Mouse (Mus musculus) adrenal gland, adult 2 months (tissue): ENCODE results near the gene Cdh22. TPM values are rescaled to one million over a fixed set of nuclear protein-coding genes. Genes with fewer than 3 reads are reported as not detected.

Experiments used
- DNase-seq: peaks from one replicate; pipeline ENCODE4 v3.0.0; 2021
- polyA plus RNA-seq: library from polyadenylated mRNA; depleted of rRNA; stranded (reverse); fragments of >200 nt; gene quantifications from 2 replicates; pipeline ENCODE4 v1.2.3, GENCODE M21; 2012; rRNA removed
- total RNA-seq, 2 experiments: library from RNA; stranded (reverse); gene quantifications; 2 replicates each; pipeline ENCODE4 v1.2.3; 2021

Cdh22 gene
- total and polyA plus RNA-seq, 3 experiments: 0.89 to 1.8 (median 1.5) TPM

DNA sequence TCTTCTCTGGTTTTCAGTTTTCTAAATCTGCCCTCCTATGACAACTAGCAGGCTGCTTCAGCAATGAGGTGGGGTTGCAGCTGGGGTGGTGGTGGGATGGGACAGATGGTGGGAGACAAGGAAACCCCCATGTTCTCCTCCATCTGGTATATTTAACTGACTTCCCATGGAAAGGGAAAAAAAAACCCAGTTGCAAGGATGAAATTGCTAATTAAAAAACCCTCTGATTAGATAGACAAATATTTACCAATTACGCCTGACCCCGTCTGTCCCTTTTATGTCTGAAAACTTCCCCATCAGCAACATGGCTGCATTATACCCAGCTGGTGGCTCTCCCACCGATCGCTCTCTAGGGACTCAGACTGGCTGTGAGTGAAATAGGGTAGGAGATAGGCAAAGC is 148.0 kb downstream of the Cdh22 start:
- no peak for DNase-seq

DNA sequence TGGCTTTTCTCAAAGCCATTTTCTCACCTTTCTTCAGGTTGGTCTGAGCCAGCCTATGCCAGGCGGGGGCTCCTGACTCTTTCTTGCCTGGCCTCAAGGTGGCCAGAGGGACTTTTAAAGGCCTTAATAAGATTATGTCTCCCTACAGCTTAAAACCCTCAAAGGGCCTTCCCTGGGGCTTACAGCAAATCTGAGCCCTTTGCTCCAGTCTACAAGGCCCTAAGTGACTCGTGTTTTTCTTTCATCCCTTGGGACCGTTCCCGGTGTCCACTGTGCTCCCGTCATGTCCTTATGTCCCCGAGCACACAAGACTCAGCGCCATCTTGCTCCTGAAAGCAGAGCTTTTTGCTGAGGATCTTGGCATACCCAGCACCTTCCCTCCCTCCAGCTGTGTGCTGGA is 153.4 kb downstream of the Cdh22 start:
- DNase-seq: no peak

- DNase-seq: peak; percentile 73
These were observed 154.0 kb downstream of the Cdh22 start for GRCm38 (mm10) chr2:165080657-165081056.

- no peak for DNase-seq
These were observed 156.0 kb downstream of the Cdh22 start for GRCm38 (mm10) chr2:165078605-165079004.

DNA sequence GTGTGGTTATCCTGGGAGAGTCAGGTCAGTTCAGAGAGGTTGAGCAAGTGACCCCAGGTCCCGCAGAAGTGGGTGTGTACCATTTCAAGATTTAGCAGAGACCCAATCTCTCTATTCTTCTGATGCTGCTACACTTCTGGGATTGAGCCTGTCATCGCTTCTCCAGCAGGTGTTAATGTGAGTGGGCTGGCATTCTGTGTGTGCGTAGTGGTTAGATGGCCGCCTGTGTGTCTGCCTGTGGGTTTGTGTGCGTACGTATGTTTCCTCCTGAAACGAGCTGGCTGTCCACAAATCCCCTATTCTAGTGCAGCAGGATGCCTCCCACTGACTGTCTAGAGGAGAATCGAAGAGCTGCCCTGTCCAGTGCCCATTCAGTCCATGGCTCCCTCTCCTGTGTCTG is 156.6 kb downstream of the Cdh22 start:
- no peak for DNase-seq

DNA sequence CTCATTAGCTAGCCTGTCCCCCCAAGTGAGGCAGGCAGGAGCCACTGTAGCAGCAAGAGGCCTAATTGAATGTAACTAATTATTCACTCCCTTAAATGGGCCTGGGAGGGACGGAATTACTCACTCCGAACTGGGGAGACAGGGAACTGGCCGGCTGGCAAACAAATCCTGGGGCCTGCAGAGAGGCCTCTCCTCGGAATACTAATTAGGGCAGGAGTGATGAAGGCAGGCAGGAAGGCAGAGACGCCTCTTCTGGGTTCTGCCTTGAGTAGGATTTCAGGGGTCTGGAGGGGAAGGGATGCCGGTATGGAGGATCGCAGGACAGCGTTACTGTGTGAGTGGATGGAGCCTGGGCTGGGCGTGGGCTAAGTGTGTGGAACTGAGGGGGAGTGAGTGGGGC is 157.6 kb downstream of the Cdh22 start:
- DNase-seq: no peak

DNA sequence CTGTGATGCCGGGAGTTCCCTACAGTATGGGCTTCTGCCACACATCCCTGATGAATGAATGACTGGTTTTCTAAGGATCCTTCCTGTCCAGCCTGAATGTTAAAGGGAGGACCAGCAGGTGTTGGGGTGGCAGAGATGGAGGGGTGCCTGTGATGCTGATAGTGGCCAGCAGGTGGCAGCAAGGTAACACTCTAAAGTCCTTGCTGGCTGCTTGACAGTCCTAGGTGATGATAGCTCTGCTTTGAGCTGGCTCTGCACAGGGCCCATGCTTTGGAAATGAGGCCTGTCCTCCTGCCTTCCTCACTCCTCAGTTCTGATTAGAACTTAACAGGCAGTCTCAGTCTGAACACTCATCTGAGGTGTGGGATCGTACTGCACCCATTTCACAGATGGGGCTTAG is 159.7 kb downstream of the Cdh22 start:
- peak; percentile 81 for DNase-seq

DNA sequence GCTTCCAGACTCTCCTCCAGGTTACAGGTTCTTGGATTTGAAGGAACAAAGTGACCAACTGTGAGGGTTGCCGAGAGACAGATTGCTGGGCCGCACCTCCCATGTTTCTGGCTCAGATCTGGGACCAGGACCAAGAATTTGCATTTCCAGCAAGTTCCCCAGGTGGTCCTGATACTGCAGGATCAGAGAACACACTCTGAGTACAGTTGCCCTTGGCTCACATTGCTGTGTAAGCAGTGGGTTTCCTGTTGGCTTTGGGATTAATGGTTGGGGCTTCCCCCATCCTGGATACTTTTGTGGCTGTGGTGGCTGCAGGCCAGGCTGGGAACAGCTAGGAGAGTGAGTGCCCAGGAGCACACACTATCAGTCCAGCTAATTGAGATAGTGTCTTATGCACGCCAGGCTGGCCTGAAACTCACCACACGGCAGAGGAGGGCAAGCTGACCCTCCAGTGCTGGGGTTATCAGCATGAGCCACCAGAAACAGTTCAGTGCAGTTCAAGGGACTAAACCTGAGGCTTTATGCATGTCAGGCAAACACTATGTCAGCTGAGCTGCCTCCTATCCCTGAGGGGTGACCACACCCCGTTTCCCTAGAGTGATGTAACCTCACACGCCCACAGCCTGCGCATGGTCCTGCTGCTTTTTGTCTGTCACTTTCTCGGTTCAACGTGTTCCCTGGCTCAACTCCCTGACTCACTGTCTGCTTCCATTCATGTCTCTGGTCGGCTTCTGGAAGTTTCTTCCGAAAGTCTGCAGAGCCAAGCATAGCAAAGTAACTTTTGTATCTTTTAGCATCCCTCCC is 160.4 kb downstream of the Cdh22 start:
- DNase-seq: no peak

DNA sequence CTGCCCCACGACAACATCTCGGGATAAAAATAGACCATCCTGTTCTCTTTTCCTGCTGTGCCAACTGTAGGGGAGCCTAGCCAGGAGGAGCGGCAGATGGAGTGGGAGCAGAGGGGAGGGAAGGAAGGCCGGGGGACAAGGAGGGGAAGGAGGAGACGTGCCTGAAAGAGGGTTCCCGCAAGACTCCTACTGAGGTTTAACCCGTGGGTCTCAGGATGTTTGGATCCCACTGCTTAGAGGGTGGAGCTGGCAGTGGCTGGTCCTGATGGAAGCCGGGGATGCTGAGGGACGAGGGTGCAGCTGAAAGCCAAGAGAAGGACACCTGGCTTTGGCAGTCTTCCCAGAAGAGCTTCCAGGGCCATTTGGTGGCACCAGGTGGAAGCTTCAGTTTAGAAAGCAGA is 161.3 kb downstream of the Cdh22 start:
- no peak for DNase-seq

DNA sequence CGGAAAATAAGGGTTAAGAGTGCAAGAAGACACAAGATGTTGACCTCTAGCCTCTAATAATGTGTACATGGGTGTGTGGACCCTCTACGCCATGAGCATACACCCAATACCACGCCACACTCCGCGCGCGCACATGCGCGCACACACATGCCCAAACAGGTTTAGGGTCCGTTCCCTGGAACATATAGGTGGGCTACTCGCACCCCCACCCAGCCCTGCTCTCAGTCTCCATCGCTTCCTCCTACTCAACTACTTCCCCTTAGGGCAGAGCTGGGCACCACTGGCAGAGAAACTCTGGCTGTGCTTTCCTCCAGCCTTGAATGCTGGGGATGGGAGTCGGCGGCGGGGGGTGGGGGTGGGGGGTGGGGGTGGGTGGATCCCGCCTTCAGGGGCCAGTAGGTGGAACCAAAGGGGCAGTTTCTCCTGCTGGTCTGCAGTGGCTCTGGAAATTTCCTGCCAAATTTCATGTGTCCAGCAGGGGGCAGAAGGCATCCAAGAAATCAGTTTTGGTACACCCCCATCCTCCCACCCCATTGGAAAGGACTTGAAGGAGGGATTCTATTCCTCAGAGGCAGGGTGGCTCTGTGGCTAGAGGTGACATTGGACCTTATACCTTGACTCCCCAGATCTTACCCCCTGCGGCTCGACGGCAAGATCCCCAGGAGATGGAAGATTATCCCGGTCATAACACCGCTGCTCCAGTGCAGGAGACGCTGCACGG is 164.4 kb downstream of the Cdh22 start:
- peak; percentile 51 for DNase-seq

- DNase-seq: no peak
These were observed 165.8 kb downstream of the Cdh22 start for GRCm38 (mm10) chr2:165068806-165069205.

DNA sequence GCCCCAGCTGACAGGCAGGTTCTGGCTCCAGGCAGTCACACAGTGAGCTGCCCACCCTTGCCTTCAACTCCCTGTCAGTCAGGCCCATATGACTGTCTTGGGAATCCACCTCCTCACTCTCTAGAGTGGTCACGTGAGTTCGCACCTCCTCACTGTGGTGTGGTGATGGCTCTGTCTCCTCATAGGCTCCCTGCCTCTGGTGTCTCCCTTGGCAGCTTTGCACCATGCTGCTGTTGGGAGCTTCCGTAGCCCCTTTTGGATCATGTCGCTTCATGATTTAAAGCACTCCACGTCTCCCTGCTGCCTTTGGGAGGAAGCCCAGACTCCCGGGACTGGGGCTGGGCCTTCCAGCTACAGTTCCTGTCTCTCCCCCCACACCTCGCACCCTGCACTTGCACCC is 170.2 kb downstream of the Cdh22 start:
- no peak for DNase-seq

DNA sequence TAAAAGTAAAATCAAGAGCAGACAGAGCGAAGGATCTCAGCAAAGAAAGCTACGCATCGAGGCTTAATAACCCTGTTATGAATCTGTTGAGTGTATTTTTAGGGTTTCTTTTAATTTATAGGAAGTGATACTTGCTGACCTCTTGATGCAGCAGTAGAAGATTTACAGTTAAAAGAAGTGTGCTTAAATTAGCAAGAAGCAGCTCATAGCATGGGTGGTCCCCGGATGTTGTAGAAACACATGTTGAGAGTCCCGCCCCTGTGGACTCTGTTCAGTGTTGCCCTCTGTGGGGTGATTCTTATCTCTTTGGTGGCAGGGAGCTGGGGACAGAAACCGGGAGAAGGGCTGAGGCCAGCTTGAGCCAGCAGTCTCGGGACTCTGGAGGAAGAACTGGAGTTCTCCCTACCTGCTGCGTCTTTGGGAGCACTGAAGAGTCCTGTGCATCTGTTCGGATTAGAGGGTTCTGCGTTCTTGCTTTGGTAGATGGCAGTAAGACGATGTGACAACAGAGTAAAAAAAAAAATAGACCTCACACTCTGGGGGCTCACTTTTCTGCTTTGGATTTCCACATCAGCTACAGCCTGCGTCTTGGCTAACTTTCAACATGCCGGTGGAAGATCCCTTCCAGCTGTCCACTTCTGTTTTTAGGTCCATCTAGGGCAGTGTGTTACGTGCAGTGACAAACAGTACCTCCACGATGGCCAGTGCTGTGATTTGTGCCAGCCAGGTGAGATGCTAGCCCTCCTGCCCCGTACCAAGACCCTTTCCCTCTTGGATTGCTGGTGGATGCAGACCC is 172.8 kb downstream of the Cdh22 start:
- DNase-seq: no peak

Other genes with a start within 250 kb of the Cdh22 start
- 10 to 100 TPM; 21.0 to 37.6 TPM for gene Ncoa5, start 200.0 kb downstream of the Cdh22 start, total RNA-seq
- 22.3 and 22.6 TPM in 2 replicates for gene Ncoa5, start 200.0 kb downstream of the Cdh22 start, polyA plus RNA-seq
- 1 to 10 TPM; 2.4 to 2.9 TPM for gene Cd40, start 179.2 kb downstream of the Cdh22 start, total RNA-seq
- gene Cd40, start 179.2 kb downstream of the Cdh22 start, polyA plus RNA-seq: 3.2 and 5.3 TPM in 2 replicates
- gene 1700025C18Rik, start 144.1 kb downstream of the Cdh22 start, total RNA-seq: not detected
- gene 1700025C18Rik, start 144.1 kb downstream of the Cdh22 start, polyA plus RNA-seq: not detected in 2 replicates
- 10 to 100 TPM; 51.0 to 56.6 TPM for gene Slc35c2, start 53.0 kb upstream of the Cdh22 start, total RNA-seq
- 87.4 and 87.6 TPM in 2 replicates for gene Slc35c2, start 53.0 kb upstream of the Cdh22 start, polyA plus RNA-seq
- 10 to 100 TPM; 19.8 to 31.4 TPM for gene Elmo2, start 91.6 kb upstream of the Cdh22 start, total RNA-seq
- 52.0 and 58.8 TPM in 2 replicates for gene Elmo2, start 91.6 kb upstream of the Cdh22 start, polyA plus RNA-seq
- gene Zfp663, start 133.9 kb upstream of the Cdh22 start, total RNA-seq: not detected
- gene Zfp663, start 133.9 kb upstream of the Cdh22 start, polyA plus RNA-seq: not detected in 2 replicates
- gene Zfp334, start 153.4 kb upstream of the Cdh22 start, total RNA-seq: 1 to 10 TPM; 4.3 to 5.0 TPM
- gene Zfp334, start 153.4 kb upstream of the Cdh22 start, polyA plus RNA-seq: 1.1 and 1.3 TPM in 2 replicates
- under 1 TPM; 0.12 to 0.38 TPM for gene Ocstamp, start 165.6 kb upstream of the Cdh22 start, total RNA-seq
- 0.55 and 0.64 TPM in 2 replicates for gene Ocstamp, start 165.6 kb upstream of the Cdh22 start, polyA plus RNA-seq
- gene Slc13a3, start 238.4 kb upstream of the Cdh22 start, total RNA-seq: 1 to 10 TPM in 1 of 2 experiments, under 1 TPM in 1; 0.97 to 2.3 TPM
- 2.4 and 2.8 TPM in 2 replicates for gene Slc13a3, start 238.4 kb upstream of the Cdh22 start, polyA plus RNA-seq